Comparison of ENCODE assay signal across 18 mouse cellular contexts in the genomic region with DNA sequence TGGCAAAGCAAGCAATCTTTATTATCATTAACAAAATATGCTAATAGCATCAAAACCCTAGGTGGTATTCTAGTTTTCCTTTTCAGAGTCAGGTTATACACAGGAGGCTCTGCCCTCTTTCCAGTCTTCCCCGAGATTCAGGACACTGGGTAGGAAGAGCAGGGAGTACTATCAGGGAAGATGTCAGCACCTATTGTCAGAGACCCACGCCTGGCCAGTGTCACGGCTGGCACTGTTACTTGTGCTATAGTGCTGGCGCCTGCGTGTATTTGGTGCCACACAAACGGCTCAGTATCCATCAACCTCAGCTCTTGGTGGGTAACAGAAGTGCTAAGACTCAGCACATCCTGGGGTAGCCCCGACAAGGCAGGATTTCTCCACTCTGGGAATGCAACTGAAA. TPM values are rescaled to one million over a fixed set of nuclear protein-coding genes. Genes with fewer than 3 reads are reported as not detected.
"Had no signal": no experiment of that assay in that cellular context is flagged by ENCODE, and none has a peak within 500 bp of the region (broad histone marks: within the 10 kb centered on the region; RNA-seq: fewer than 3 reads in every experiment).

No protein-coding gene starts in this region.

- H3K4me3 ChIP-seq: limb, embryonic 12.5 days; limb, embryonic 15.5 days; liver, embryonic 13.5 days; neural tube, embryonic 12.5 days had no signal

- H3K27ac ChIP-seq: limb, embryonic 12.5 days; limb, embryonic 15.5 days; liver, embryonic 13.5 days; neural tube, embryonic 12.5 days had no signal

- H3K9me3 ChIP-seq: limb, embryonic 12.5 days; limb, embryonic 15.5 days; liver, embryonic 13.5 days; neural tube, embryonic 12.5 days had no signal

- DNase-seq: kidney, adult 9 months; kidney, postnatal 14 days; kidney, postnatal 4 days; left cerebral cortex, postnatal 4 days; liver, embryonic 13.5 days; lung, adult 2 months; lung, postnatal 14 days; lung, postnatal 4 days; midbrain, embryonic 14.5 days; retina, postnatal 1 day; right cerebral cortex, postnatal 25 days; thymus, adult 18-20 months; thymus, postnatal 36 days had no signal

- H3K9ac ChIP-seq: limb, embryonic 12.5 days; limb, embryonic 15.5 days; liver, embryonic 13.5 days; neural tube, embryonic 12.5 days had no signal

- H3K27me3 ChIP-seq: limb, embryonic 12.5 days; limb, embryonic 15.5 days; liver, embryonic 13.5 days; neural tube, embryonic 12.5 days had no signal

- H3K4me2 ChIP-seq: limb, embryonic 12.5 days; limb, embryonic 15.5 days; liver, embryonic 13.5 days; midbrain, embryonic 11.5 days; neural tube, embryonic 12.5 days had no signal

RNA-seq across cellular contexts. Expression of a gene that starts 29.4 kb away (rescaled TPM):
- total RNA-seq: megakaryocyte-erythroid progenitor cell, adult 5-6 weeks had no signal
